In the genomic region with DNA sequence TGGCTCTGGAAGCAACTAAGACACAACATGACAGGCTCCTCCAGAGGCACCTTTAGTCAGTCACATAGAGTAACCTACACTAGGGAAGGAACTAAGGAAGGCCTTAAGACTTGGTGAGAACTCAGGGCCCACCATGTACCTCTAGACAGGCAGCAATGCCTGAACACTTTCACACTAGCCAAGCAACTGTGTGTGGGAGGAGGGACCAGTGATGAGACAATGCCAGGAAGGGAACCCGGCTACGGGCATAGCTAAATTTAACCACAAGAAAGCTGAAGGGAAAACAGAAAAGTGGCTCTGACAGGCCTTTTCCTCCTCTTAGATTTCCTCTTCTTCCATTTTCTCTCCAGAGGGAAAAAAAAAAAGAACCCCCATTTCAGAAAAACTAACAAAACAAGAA, we compare ENCODE assay signal across 13 mouse cellular contexts. TPM values are rescaled to one million over a fixed set of nuclear protein-coding genes. Genes with fewer than 3 reads are reported as not detected.
DNase-seq lines count a peak whose midpoint lies in the region; ATAC-seq lines count a peak whose summit lies in the region.
"Had no signal": no experiment of that assay in that cellular context is flagged by ENCODE, and none has a peak within 500 bp of the region (broad histone marks: within the 10 kb centered on the region; RNA-seq: fewer than 3 reads in every experiment).

No protein-coding gene starts in this region.

- H3K27me3 ChIP-seq in kidney, embryonic 15.5 days: no peaks in the 10 kb centered on the region
- H3K27me3 ChIP-seq in lung, embryonic 16.5 days (ENCODE audit: control insufficient read depth, insufficient read depth, low read depth, low read length): no peaks in the 10 kb centered on the region
- H3K27me3 ChIP-seq in heart, embryonic 13.5 days (replicated peaks): no peaks in the 10 kb centered on the region
- no peaks in the 10 kb centered on the region for H3K27me3 ChIP-seq in midbrain, embryonic 16.5 days (ENCODE audit: control insufficient read depth, insufficient read depth, low read depth, low read length)

- peak overlapping the region; percentile 71 for H3K27ac ChIP-seq in kidney, embryonic 15.5 days
- H3K27ac ChIP-seq in lung, embryonic 16.5 days (ENCODE audit: low read length): peak overlapping the region; percentile 57
- H3K27ac ChIP-seq in heart, embryonic 13.5 days (replicated peaks): peak overlapping the region; percentile 57
- no peak overlapping the region for H3K27ac ChIP-seq in midbrain, embryonic 16.5 days (ENCODE audit: low read length)
- H3K27ac ChIP-seq: forebrain, embryonic 10.5 days had no signal

- DNase-seq in kidney, postnatal 36 days: no peak
- no peak for DNase-seq in lung, adult 18-20 months
- peak; percentile 14 for DNase-seq in lung, postnatal 10 days
- DNase-seq in right cerebral cortex, postnatal 14 days: no peak
- DNase-seq: cerebellum, postnatal 36 days had no signal

- WGBS in kidney, embryonic 15.5 days: 61% methylated on average over 2 of the region's 2 CpGs
- 46% methylated on average over 2 of the region's 2 CpGs for WGBS in lung, embryonic 16.5 days
- WGBS in heart, embryonic 13.5 days: 8% methylated on average over 2 of the region's 2 CpGs
- WGBS in midbrain, embryonic 16.5 days: 87% methylated on average over 2 of the region's 2 CpGs

- ATAC-seq in kidney, embryonic 15.5 days (replicated peaks; ENCODE audit: low FRiP score): no peak
- ATAC-seq in lung, embryonic 16.5 days (ENCODE audit: low read depth): peak; percentile 49; the same call in 1 of the 2 replicates
- ATAC-seq in heart, embryonic 13.5 days (ENCODE audit: extremely low read depth, insufficient number of reproducible peaks, low FRiP score, low TSS enrichment): no peak
- no peak for ATAC-seq in midbrain, embryonic 16.5 days
- ATAC-seq: inflammation-experienced regulatory T-cells, adult 6 months had no signal

- H3K36me3 ChIP-seq in kidney, embryonic 15.5 days: no peaks in the 10 kb centered on the region
- H3K36me3 ChIP-seq in lung, embryonic 16.5 days (ENCODE audit: control insufficient read depth, insufficient read depth, low read length): no peaks in the 10 kb centered on the region
- H3K36me3 ChIP-seq in heart, embryonic 13.5 days: no peaks in the 10 kb centered on the region
- no peaks in the 10 kb centered on the region for H3K36me3 ChIP-seq in midbrain, embryonic 16.5 days (ENCODE audit: control insufficient read depth, insufficient read depth, low read length)
- H3K36me3 ChIP-seq: forebrain, embryonic 10.5 days; G1E had no signal

- no peak overlapping the region for H3K9ac ChIP-seq in kidney, embryonic 15.5 days
- H3K9ac ChIP-seq in lung, embryonic 16.5 days (ENCODE audit: low read length): no peak overlapping the region
- H3K9ac ChIP-seq in heart, embryonic 13.5 days: no peak overlapping the region
- no peak overlapping the region for H3K9ac ChIP-seq in midbrain, embryonic 16.5 days (ENCODE audit: low read depth, low read length)

- no peak overlapping the region for H3K4me2 ChIP-seq in kidney, embryonic 15.5 days
- 0 out of 2 replicates have a peak overlapping the region, but pooled peaks have one; percentile 12 for H3K4me2 ChIP-seq in lung, embryonic 16.5 days (ENCODE audit: low read depth, low read length)
- H3K4me2 ChIP-seq in heart, embryonic 13.5 days: peak overlapping the region; percentile 16
- no peak overlapping the region for H3K4me2 ChIP-seq in midbrain, embryonic 16.5 days (ENCODE audit: low read length)

- H3K4me1 ChIP-seq in kidney, embryonic 15.5 days: 0 out of 2 replicates have a peak, but pooled peaks cover 5% of the 10 kb centered on the region
- 0 out of 2 replicates have a peak, but pooled peaks cover 1% of the 10 kb centered on the region for H3K4me1 ChIP-seq in lung, embryonic 16.5 days (replicated peaks; ENCODE audit: control insufficient read depth, insufficient read depth, low read length)
- peaks cover 21% of the 10 kb centered on the region for H3K4me1 ChIP-seq in heart, embryonic 13.5 days
- H3K4me1 ChIP-seq in midbrain, embryonic 16.5 days (ENCODE audit: control insufficient read depth, insufficient read depth, low read length): peaks cover 12% of the 10 kb centered on the region
- H3K4me1 ChIP-seq: megakaryocyte, embryonic 14.5 days had no signal

- H3K9me3 ChIP-seq in kidney, embryonic 15.5 days (replicated peaks): no peaks in the 10 kb centered on the region
- H3K9me3 ChIP-seq in lung, embryonic 16.5 days (ENCODE audit: control insufficient read depth, low read length): no peaks in the 10 kb centered on the region
- no peaks in the 10 kb centered on the region for H3K9me3 ChIP-seq in heart, embryonic 13.5 days
- H3K9me3 ChIP-seq in midbrain, embryonic 16.5 days (replicated peaks; ENCODE audit: control insufficient read depth, low read length, poor library complexity, severe bottlenecking): no peaks in the 10 kb centered on the region
- H3K9me3 ChIP-seq: forebrain, embryonic 10.5 days; G1E had no signal

- H3K4me3 ChIP-seq in kidney, embryonic 15.5 days (replicated peaks): no peak overlapping the region
- H3K4me3 ChIP-seq in lung, embryonic 16.5 days (ENCODE audit: low read length): no peak overlapping the region
- no peak overlapping the region for H3K4me3 ChIP-seq in heart, embryonic 13.5 days
- H3K4me3 ChIP-seq in midbrain, embryonic 16.5 days (ENCODE audit: low read depth, low read length): no peak overlapping the region
- H3K4me3 ChIP-seq: forebrain, embryonic 10.5 days; megakaryocyte, embryonic 14.5 days had no signal

RNA-seq across cellular contexts. Expression of a gene that starts 6.6 kb away (rescaled TPM):
- 18.4 and 18.7 TPM in 2 replicates for polyA plus RNA-seq in kidney, embryonic 15.5 days (2015; fragmentation: Nextera tagmentation; extraction: Ambion mirVana)
- polyA plus RNA-seq in lung, embryonic 16.5 days (2015; fragmentation: Nextera tagmentation; extraction: Ambion mirVana): 17.2 and 17.6 TPM in 2 replicates
- 8.2 and 8.6 TPM in 2 replicates for polyA plus RNA-seq in heart, embryonic 13.5 days (2015; fragmentation: Nextera tagmentation; extraction: Ambion mirVana)
- polyA plus RNA-seq in midbrain, embryonic 16.5 days (2015; fragmentation: Nextera tagmentation; extraction: Ambion mirVana): 57.3 and 58.7 TPM in 2 replicates
- polyA plus RNA-seq: G1E had no signal

Comparison
In these comparisons a context has a peak if more than half of its experiments do, and no peak if none do; other contexts are left out.
1. H3K4me2 ChIP-seq: peak in lung, embryonic 16.5 days (single experiment) and heart, embryonic 13.5 days (single experiment); none in kidney, embryonic 15.5 days (single experiment) and midbrain, embryonic 16.5 days (single experiment).